Mouse (Mus musculus): ENCODE results near the gene Shtn1. TPM values are rescaled to one million over a fixed set of nuclear protein-coding genes. Genes with fewer than 3 reads are reported as not detected.

Gene Shtn1
- polyA plus RNA-seq, 1 experiment from 2014 or later, result 0.81 TPM

DNA sequence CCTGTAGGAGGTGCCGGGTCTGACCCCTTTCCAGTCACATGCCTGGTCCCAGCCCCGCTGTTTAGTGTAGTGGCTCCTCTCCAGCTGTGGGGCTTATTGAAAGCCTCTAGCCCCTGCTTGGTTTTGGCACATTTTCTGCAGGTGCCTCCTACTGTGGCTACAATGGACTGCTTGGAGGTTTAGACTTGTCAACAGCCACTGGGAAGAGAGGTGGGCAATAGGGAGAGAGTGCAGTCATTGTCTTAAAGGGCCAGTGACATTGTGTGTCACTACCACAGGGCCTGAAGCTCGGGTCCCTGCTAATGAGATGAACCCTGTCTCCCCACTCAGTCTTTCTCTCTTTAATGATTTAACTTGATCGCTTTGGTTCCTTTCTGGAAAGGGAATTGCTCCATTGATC lies 142.8 kb downstream of the Shtn1 start:
- no peaks in the 10 kb centered on the region for H3K9me3 ChIP-seq (replicated peaks; ENCODE audit: control insufficient read depth, low read length)
- H3K9ac ChIP-seq (ENCODE audit: low read depth, low read length), result no peak overlapping the region
- H3K36me3 ChIP-seq (ENCODE audit: control insufficient read depth, insufficient read depth), result no peaks in the 10 kb centered on the region
- no peaks in the 10 kb centered on the region for H3K4me1 ChIP-seq (ENCODE audit: control insufficient read depth, low read depth, low read length)
- H3K27me3 ChIP-seq (ENCODE audit: control insufficient read depth, insufficient read depth, low read depth, low read length), result peaks cover 3% of the 10 kb centered on the region; the same call in 1 of the 2 replicates
- H3K4me2 ChIP-seq (ENCODE audit: low read depth, low read length), result no peak overlapping the region
- no peak overlapping the region for H3K27ac ChIP-seq (ENCODE audit: low read length)
- no peak overlapping the region for H3K4me3 ChIP-seq (ENCODE audit: low read depth, low read length)
- no peak for ATAC-seq (ENCODE audit: low read depth)
- 32% methylated on average over 4 of the region's 4 CpGs for WGBS (ENCODE audit: insufficient replicate concordance)

DNA sequence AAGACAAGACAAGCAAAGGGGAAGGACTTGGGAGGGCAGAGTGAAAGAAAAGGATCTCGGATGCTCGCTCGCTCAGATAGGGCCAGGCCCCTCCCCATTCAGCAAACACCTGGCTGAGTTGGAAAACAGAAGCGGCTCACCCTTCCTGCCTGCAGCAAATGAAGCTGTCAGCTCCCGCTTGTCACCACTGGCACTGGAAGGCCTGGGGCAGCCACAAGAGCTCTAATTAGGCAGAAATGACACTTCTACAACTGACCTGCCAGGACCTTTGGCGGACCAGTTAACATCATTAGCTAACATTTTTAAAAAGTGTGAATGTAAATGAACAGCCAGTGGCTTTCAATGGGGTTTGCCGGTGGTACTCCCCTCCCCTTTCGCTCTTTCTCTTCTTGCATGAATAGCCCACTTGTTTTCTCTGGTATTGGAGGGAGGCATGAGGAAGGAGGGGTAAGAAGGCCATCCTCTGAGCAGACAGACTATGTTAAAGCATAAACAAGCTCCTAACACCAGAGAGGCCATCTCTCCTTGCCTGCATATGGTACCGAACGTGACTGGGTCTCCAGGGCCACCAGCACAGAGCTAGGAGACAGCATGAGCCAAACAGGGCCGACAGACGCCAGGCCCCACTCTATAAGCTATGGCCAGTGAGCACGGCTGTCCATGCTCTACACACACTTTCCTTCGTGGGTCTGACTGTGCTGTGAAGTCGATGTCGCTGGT lies 144.7 kb downstream of the Shtn1 start:
- Histone ChIP-seq H3K27ac (ENCODE audit: low read length) (no peak overlapping the region), H3K4me3 (ENCODE audit: low read depth, low read length) (no peak overlapping the region), H3K9ac (ENCODE audit: low read depth, low read length) (no peak overlapping the region), H3K4me1 (ENCODE audit: control insufficient read depth, low read depth, low read length) (no peaks in the 10 kb centered on the region), H3K27me3 (ENCODE audit: control insufficient read depth, insufficient read depth, low read depth, low read length) (peaks cover 3% of the 10 kb centered on the region; the same call in 1 of the 2 replicates), H3K9me3 (replicated peaks; ENCODE audit: control insufficient read depth, low read length) (no peaks in the 10 kb centered on the region), H3K4me2 (ENCODE audit: low read depth, low read length) (no peak overlapping the region), H3K36me3 (ENCODE audit: control insufficient read depth, insufficient read depth) (no peaks in the 10 kb centered on the region)
- WGBS (ENCODE audit: insufficient replicate concordance), result 39% methylated on average over 16 of the region's 16 CpGs
- no peak for ATAC-seq (ENCODE audit: low read depth)

Other genes starting within 250 kb of the Shtn1 start
- 0.05 TPM in 1 of 2 replicates, not detected in the other for gene Eno4, start 132.7 kb downstream of the Shtn1 start, polyA plus RNA-seq (2015; fragmentation: Nextera tagmentation; extraction: Ambion mirVana)
- gene Hspa12a, start 132.4 kb downstream of the Shtn1 start, polyA plus RNA-seq (2015; fragmentation: Nextera tagmentation; extraction: Ambion mirVana), result 0.21 and 0.22 TPM in 2 replicates
- not detected in 2 replicates for gene Vax1, start 94.0 kb upstream of the Shtn1 start, polyA plus RNA-seq (2015; fragmentation: Nextera tagmentation; extraction: Ambion mirVana)
- not detected in 2 replicates for gene Kcnk18, start 143.1 kb upstream of the Shtn1 start, polyA plus RNA-seq (2015; fragmentation: Nextera tagmentation; extraction: Ambion mirVana)
- 2.9 and 3.3 TPM in 2 replicates for gene Slc18a2, start 184.8 kb upstream of the Shtn1 start, polyA plus RNA-seq (2015; fragmentation: Nextera tagmentation; extraction: Ambion mirVana)
- gene Rps12-ps3, start 246.2 kb upstream of the Shtn1 start, polyA plus RNA-seq (2015; fragmentation: Nextera tagmentation; extraction: Ambion mirVana), result 14.1 and 14.7 TPM in 2 replicates